Mouse (Mus musculus): ENCODE results near the gene Chrm3. TPM values are rescaled to one million over a fixed set of nuclear protein-coding genes. Genes with fewer than 3 reads are reported as not detected.

Chrm3 gene
- polyA plus RNA-seq, 1 experiment: 2.6 TPM

DNA sequence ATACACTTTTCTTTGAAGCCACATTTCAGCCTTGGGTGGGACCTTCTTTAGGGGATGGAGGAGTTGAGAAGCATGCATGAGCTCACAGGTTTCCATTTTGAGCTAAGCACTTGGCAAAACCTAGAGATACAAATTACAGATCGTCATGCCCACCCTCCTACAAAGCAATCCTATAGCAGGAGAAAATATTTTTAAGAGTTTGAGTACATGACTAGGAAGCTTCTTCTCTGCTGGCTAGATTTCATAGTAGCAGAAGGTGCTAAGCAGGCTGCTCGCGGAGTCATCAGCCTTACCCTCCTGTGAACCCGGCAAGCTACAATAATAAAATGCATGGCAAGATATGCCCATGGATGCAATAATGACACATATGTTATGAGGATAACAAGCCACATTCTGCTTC lies 124.4 kb downstream of the Chrm3 start:
- H3K4me3 ChIP-seq (ENCODE audit: low read depth, low read length): no peak overlapping the region
- H3K36me3 ChIP-seq (ENCODE audit: control insufficient read depth, insufficient read depth, low read length): no peaks in the 10 kb centered on the region
- no peaks in the 10 kb centered on the region for H3K27me3 ChIP-seq (ENCODE audit: control insufficient read depth, insufficient read depth, low read length)
- TF ChIP-seq CTCF (IDR thresholded peaks at IDR 0.05; ENCODE audit: extremely low read depth, insufficient read length, insufficient replicate concordance, low read depth, low read length): no peak
- TF ChIP-seq POLR2A (IDR thresholded peaks at IDR 0.05; ENCODE audit: low read depth, low read length): no peak
- H3K27ac ChIP-seq (ENCODE audit: insufficient read depth, low read depth, low read length): no peak overlapping the region
- WGBS: 92% methylated on average over 4 of the region's 4 CpGs
- no peaks in the 10 kb centered on the region for H3K4me1 ChIP-seq (ENCODE audit: control insufficient read depth, insufficient read depth, insufficient read length, low read length)

DNA sequence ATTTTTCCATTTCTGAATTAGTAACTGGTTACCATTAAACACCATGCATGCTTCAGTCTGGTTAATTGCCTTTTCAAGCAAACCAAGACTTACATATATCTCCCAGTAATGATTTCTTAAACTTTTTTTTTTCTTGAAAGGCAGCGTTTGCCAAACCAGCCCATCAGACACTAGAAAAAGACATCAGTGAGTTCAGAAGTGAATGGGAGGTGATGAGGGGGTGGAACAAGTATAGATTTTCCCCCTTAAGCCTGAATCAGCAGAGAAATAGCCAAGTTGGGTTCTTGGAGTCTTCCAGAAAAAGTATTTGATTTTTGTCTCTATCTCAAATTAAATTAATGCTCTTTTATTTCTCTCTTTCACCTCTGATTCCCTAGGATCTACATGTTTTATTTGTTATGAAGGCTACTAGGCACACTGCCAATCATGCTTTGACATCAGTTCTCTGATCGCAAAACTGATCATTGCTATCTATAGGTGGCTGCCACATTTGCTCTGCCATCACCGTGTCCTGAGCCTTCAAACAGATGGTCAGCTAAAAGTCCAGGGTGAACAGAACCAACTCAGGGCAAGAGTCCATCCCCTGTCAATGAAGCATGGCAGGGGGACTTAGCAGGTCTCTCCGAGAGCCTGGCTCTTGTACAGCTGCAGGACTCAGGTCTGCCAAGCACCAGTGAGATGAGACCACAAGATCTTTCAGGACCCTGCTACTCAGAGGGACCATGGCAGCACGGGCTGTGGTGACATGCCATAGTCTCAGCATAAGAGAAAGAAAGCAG lies 125.1 kb downstream of the Chrm3 start:
- Histone ChIP-seq H3K4me1 (ENCODE audit: control insufficient read depth, insufficient read depth, insufficient read length, low read length) (no peaks in the 10 kb centered on the region), H3K4me3 (ENCODE audit: low read depth, low read length) (no peak overlapping the region), H3K27me3 (ENCODE audit: control insufficient read depth, insufficient read depth, low read length) (no peaks in the 10 kb centered on the region), H3K36me3 (ENCODE audit: control insufficient read depth, insufficient read depth, low read length) (no peaks in the 10 kb centered on the region), H3K27ac (ENCODE audit: insufficient read depth, low read depth, low read length) (no peak overlapping the region)
- TF ChIP-seq POLR2A (IDR thresholded peaks at IDR 0.05; ENCODE audit: low read depth, low read length) (no peak), CTCF (IDR thresholded peaks at IDR 0.05; ENCODE audit: extremely low read depth, insufficient read length, insufficient replicate concordance, low read depth, low read length) (no peak)
- WGBS: 87% methylated on average over 5 of the region's 5 CpGs

DNA sequence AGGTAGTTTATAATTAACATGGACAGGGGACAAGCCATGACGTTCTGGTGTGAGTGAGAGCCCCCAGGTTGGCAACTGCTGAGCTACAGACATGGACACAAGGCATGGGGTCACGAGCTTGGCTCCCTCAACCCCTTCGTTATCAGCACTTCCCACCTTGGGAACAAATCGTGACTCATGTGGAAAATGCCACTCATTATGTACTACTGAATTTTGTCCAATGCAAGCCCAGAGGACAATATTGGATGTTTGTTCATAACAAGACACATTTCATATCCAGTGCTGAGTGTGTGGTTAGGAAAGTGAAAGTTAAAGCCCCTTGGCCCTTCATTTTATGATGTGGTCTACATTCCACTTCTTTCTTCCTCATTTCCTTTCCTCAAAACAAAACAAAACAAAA lies 140.2 kb downstream of the Chrm3 start:
- Histone ChIP-seq H3K4me1 (ENCODE audit: control insufficient read depth, insufficient read depth, insufficient read length, low read length) (no peaks in the 10 kb centered on the region), H3K4me3 (ENCODE audit: low read depth, low read length) (no peak overlapping the region), H3K27ac (ENCODE audit: insufficient read depth, low read depth, low read length) (no peak overlapping the region), H3K27me3 (ENCODE audit: control insufficient read depth, insufficient read depth, low read length) (no peaks in the 10 kb centered on the region), H3K36me3 (ENCODE audit: control insufficient read depth, insufficient read depth, low read length) (no peaks in the 10 kb centered on the region)
- TF ChIP-seq POLR2A (IDR thresholded peaks at IDR 0.05; ENCODE audit: low read depth, low read length): no peak
- TF ChIP-seq CTCF (IDR thresholded peaks at IDR 0.05; ENCODE audit: extremely low read depth, insufficient read length, insufficient replicate concordance, low read depth, low read length): no peak
- WGBS: 60% methylated on average over 4 of the region's 4 CpGs

DNA sequence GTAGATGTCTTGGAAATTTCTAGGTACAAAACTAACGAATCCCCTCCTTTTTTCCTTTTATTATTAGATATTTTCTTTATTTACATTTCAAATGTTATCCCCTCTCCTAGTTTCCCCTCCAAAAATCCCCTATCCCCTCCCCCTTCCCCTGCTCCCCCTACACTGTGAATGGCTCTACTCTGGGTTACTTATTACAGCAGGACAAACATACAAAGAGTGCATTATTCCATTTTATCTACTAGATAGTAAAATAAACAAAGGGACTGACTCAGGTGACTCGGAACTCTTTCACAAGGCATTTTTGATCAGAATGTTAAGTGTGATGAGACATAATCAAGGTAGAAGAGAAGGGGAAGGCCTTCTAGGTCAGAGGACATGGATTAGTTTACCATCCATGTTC lies 148.5 kb downstream of the Chrm3 start:
- H3K27ac ChIP-seq (ENCODE audit: insufficient read depth, low read depth, low read length): no peak overlapping the region
- TF ChIP-seq CTCF (IDR thresholded peaks at IDR 0.05; ENCODE audit: extremely low read depth, insufficient read length, insufficient replicate concordance, low read depth, low read length) (no peak), POLR2A (IDR thresholded peaks at IDR 0.05; ENCODE audit: low read depth, low read length) (no peak)
- 34% methylated on average over 2 of the region's 2 CpGs for WGBS

DNA sequence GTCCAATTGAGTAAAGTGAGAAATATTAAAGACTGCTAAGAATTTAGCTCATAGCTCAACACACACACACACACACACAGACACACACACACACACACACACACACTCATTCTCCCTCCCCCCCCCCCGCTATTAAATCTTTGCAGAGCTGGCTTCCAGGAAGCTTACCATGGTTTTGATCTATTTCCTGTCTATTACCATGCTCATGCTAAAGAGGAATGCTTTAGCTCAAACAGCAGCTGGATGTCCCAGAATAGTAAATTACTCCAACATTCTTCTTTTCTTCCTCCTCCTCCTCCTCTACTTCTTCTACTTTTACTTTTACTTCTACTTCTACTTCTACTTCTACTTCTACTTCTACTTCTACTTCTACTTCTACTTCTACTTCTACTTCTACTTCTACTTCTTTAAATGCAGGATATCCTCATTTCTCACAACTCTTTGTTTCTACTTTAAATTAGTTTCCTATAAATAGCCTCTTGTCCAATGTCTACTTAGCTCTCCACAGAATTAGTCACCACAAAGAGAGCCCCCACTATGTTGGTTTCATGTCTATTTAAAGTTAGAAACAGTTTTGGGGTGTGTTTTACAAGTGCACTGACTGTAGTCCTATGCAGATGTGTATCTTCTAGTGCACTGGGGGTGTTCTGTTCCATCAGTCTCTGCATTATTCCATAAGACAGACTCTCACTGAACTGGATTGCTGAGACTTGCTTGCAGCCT lies 150.0 kb downstream of the Chrm3 start:
- 55% methylated on average over 1 of the region's 1 CpGs for WGBS
- H3K4me1 ChIP-seq (ENCODE audit: control insufficient read depth, insufficient read depth, insufficient read length, low read length): no peaks in the 10 kb centered on the region
- no peaks in the 10 kb centered on the region for H3K36me3 ChIP-seq (ENCODE audit: control insufficient read depth, insufficient read depth, low read length)
- no peaks in the 10 kb centered on the region for H3K27me3 ChIP-seq (ENCODE audit: control insufficient read depth, insufficient read depth, low read length)
- TF ChIP-seq CTCF (IDR thresholded peaks at IDR 0.05; ENCODE audit: extremely low read depth, insufficient read length, insufficient replicate concordance, low read depth, low read length): no peak
- no peak for TF ChIP-seq POLR2A (IDR thresholded peaks at IDR 0.05; ENCODE audit: low read depth, low read length)
- no peak overlapping the region for H3K4me3 ChIP-seq (ENCODE audit: low read depth, low read length)
- no peak overlapping the region for H3K27ac ChIP-seq (ENCODE audit: insufficient read depth, low read depth, low read length)

More for the DNA sequence above, 148.5 kb downstream of the Chrm3 start:
- Histone ChIP-seq H3K27me3 (ENCODE audit: control insufficient read depth, insufficient read depth, low read length) (no peaks in the 10 kb centered on the region), H3K4me3 (ENCODE audit: low read depth, low read length) (no peak overlapping the region), H3K36me3 (ENCODE audit: control insufficient read depth, insufficient read depth, low read length) (no peaks in the 10 kb centered on the region), H3K4me1 (ENCODE audit: control insufficient read depth, insufficient read depth, insufficient read length, low read length) (no peaks in the 10 kb centered on the region)

DNA sequence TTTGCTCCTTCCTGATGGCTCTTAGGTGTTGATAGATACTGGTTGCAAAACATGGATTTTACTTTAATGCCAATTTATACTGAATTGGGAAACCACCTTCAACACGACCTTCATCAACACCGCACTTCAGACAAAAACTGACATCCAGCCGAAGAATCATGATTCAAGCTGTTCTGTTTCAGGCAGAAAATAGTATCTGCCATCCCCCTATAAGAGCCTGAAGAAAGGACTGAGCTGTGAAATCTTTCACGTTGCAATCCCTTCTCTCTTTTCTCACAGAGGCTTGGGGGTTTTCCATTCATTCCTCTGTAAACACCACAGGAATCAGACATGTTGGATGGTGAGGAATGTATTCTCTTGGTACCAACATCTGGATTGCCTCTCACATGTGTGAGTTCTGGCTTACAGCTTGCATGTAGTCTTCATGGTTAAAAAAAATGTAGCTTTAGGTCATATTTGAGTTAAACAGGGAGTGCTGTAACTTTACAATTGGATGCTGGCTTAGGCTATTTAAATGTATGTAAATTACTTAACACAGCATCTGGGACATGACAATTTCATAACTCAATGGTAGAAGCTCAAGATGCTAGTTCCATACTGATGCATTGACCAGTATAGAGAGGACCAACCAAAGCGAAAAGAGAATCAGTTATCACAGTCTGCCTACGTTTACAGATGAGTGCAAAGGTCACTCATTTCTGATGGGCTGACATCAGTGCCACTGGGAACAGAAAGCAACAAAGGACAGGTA lies 161.3 kb downstream of the Chrm3 start:
- Histone ChIP-seq H3K4me3 (ENCODE audit: low read depth, low read length) (no peak overlapping the region), H3K27ac (ENCODE audit: insufficient read depth, low read depth, low read length) (no peak overlapping the region), H3K36me3 (ENCODE audit: control insufficient read depth, insufficient read depth, low read length) (no peaks in the 10 kb centered on the region), H3K4me1 (ENCODE audit: control insufficient read depth, insufficient read depth, insufficient read length, low read length) (no peaks in the 10 kb centered on the region), H3K27me3 (ENCODE audit: control insufficient read depth, insufficient read depth, low read length) (no peaks in the 10 kb centered on the region)
- WGBS: 67% methylated on average over 6 of the region's 6 CpGs
- no peak for TF ChIP-seq POLR2A (IDR thresholded peaks at IDR 0.05; ENCODE audit: low read depth, low read length)
- TF ChIP-seq CTCF (IDR thresholded peaks at IDR 0.05; ENCODE audit: extremely low read depth, insufficient read length, insufficient replicate concordance, low read depth, low read length): no peak

DNA sequence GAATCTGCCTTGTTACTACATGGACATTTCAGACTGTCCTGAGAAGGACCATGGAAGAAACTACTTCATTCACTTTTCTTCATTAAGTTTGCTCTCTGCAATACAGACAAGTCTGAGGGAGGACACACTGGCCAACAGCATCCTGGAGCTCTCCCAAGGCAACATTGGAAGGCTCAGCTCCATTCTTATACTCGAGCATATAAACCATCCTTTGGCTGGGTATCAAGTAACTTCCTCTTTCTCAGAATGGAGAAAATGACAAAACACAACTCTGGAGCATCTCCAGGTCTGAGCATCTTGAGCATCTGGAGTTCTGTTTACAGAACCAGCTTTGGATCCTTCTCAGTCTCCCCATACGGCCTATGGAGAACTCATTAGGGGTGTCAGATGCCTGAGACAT lies 170.8 kb downstream of the Chrm3 start:
- 73% methylated on average over 2 of the region's 2 CpGs for WGBS
- no peaks in the 10 kb centered on the region for H3K4me1 ChIP-seq (ENCODE audit: control insufficient read depth, insufficient read depth, insufficient read length, low read length)

More for the DNA sequence above, 170.8 kb downstream of the Chrm3 start:
- no peaks in the 10 kb centered on the region for H3K27me3 ChIP-seq (ENCODE audit: control insufficient read depth, insufficient read depth, low read length)
- H3K27ac ChIP-seq (ENCODE audit: insufficient read depth, low read depth, low read length): no peak overlapping the region
- no peaks in the 10 kb centered on the region for H3K36me3 ChIP-seq (ENCODE audit: control insufficient read depth, insufficient read depth, low read length)
- TF ChIP-seq POLR2A (IDR thresholded peaks at IDR 0.05; ENCODE audit: low read depth, low read length) (no peak), CTCF (IDR thresholded peaks at IDR 0.05; ENCODE audit: extremely low read depth, insufficient read length, insufficient replicate concordance, low read depth, low read length) (no peak)
- no peak overlapping the region for H3K4me3 ChIP-seq (ENCODE audit: low read depth, low read length)

Measured in small intestine, adult 2 months (tissue).